Mouse (Mus musculus) midbrain, embryonic 16.5 days (tissue): ENCODE results near the gene Pigv. TPM values are rescaled to one million over a fixed set of nuclear protein-coding genes. Genes with fewer than 3 reads are reported as not detected.

Source experiments
- ATAC-seq: fragments of 200-750 bp; cut with Nextera tagmentation; 2 replicates; pipeline ENCODE4 v1.8.0; 2017; ENCODE audit warnings: moderate TSS enrichment
- H3K27ac ChIP-seq: fragments of 300-500 bp; sonication (generic); 2 replicates; pipeline ENCODE4 v1.5.1; 2014; ENCODE audit warnings: mild to moderate bottlenecking, low read length, mixed read lengths
- H3K27me3 ChIP-seq: fragments of 300-500 bp; sonication (generic); 2 replicates; pipeline ENCODE4 v1.6.1; 2014; ENCODE audit warnings: low read depth, low read length, mixed read lengths; ENCODE audit not compliant: control insufficient read depth, insufficient read depth
- H3K36me3 ChIP-seq: fragments of 300-500 bp; sonication (generic); 2 replicates; pipeline ENCODE4 v1.6.1; 2014; ENCODE audit warnings: mild to moderate bottlenecking, low read length, moderate library complexity, mixed read lengths; ENCODE audit not compliant: control insufficient read depth, insufficient read depth
- H3K4me1 ChIP-seq: fragments of 300-500 bp; sonication (generic); 2 replicates; pipeline ENCODE4 v1.6.1; 2014; ENCODE audit warnings: mild to moderate bottlenecking, low read length, mixed read lengths; ENCODE audit not compliant: control insufficient read depth, insufficient read depth
- H3K4me2 ChIP-seq: fragments of 300-500 bp; sonication (generic); 2 replicates; pipeline ENCODE4 v1.6.1; 2014; ENCODE audit warnings: mild to moderate bottlenecking, low read length, mixed read lengths
- H3K4me3 ChIP-seq: fragments of 300-500 bp; sonication (generic); 2 replicates; pipeline ENCODE4 v1.5.1; 2014; ENCODE audit warnings: low read depth, mild to moderate bottlenecking, low read length, moderate library complexity, mixed read lengths
- H3K9ac ChIP-seq: fragments of 300-500 bp; sonication (generic); 2 replicates; pipeline ENCODE4 v1.6.1; 2014; ENCODE audit warnings: low read depth, low read length, mixed read lengths
- H3K9me3 ChIP-seq: fragments of 300-500 bp; sonication (generic); replicated peaks from 2 replicates; pipeline ENCODE4 v1.6.1; 2014; ENCODE audit warnings: mild to moderate bottlenecking, low read length, mixed read lengths; ENCODE audit not compliant: control insufficient read depth, poor library complexity, severe bottlenecking
- WGBS: fragments of 180-500 bp; shearing (Covaris S2); extraction: QIAGEN DNeasy Blood & Tissue Kit; methylation state at CpG from one replicate; pipeline ENCODE4 v1.1.7; 2014; 5-methylcytosine and 5-hydroxymethylcytosine counted together
- polyA plus RNA-seq: library from polyadenylated mRNA; unstranded; fragments of >200 nt; fragmentation: Nextera tagmentation; extraction: Ambion mirVana; gene quantifications from 2 replicates; pipeline ENCODE4 v1.2.1, GENCODE M21; 2015

Pigv gene
- polyA plus RNA-seq, 1 experiment from 2014 or later, result 18.5 TPM

DNA sequence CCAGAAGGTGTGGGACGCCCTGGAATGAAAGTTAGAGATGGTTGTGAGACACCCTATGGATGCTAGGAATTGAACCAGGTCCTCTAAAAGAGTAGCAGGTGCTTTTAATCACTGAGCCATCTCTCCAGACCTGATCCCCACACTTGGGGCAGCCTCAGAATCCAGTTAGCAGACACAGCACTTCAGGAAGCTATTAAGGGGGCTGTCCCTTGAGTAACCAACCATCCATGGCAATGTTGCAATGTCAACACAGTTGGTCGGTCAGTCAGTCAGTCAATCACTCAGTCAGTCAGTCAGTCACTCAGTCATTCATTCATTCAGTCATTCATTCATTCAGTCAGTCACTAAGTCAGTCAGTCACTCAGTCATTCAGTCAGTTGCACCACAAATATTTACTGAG, 43.9 kb downstream of the Pigv start:
- no peaks in the 10 kb centered on the region for H3K9me3 ChIP-seq
- no peak overlapping the region for H3K9ac ChIP-seq
- H3K27ac ChIP-seq, result no peak overlapping the region
- H3K4me3 ChIP-seq, result no peak overlapping the region
- H3K27me3 ChIP-seq, result no peaks in the 10 kb centered on the region
- peaks cover 19% of the 10 kb centered on the region for H3K4me1 ChIP-seq
- H3K36me3 ChIP-seq, result peaks cover 6% of the 10 kb centered on the region; the same call in 1 of the 2 replicates
- 88% methylated on average over 2 of the region's 2 CpGs for WGBS
- ATAC-seq, result no peak
- no peak overlapping the region for H3K4me2 ChIP-seq

GRCm38 (mm10) chr4:133627039-133627438, 45.4 kb downstream of the Pigv start:
- H3K9me3 ChIP-seq, result no peaks in the 10 kb centered on the region
- 89% methylated on average over 14 of the region's 14 CpGs for WGBS
- no peaks in the 10 kb centered on the region for H3K27me3 ChIP-seq
- H3K27ac ChIP-seq, result no peak overlapping the region
- no peak overlapping the region for H3K4me2 ChIP-seq
- H3K36me3 ChIP-seq, result peaks cover 6% of the 10 kb centered on the region; the same call in 1 of the 2 replicates
- no peak overlapping the region for H3K9ac ChIP-seq
- H3K4me3 ChIP-seq, result no peak overlapping the region
- no peak for ATAC-seq
- H3K4me1 ChIP-seq, result peaks cover 14% of the 10 kb centered on the region

DNA sequence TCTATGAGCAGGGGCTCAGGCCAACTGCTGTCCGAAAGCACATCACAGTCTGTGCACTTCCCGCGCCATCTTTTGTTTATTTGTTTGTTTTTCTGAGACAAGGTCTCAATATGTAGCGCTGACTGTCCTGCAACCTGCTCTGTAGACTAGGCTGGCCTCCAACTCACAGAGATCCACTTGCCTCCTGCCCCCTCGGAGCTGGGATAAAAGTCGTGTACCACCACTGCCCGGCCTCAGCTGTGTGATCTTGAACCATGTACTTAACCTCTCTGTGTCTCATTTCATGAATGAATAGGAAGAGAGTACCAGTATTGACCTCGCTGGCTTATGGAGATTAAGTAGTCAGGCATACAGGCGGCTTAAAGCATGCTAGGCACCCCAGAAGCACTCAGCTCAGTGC, 45.8 kb downstream of the Pigv start:
- H3K36me3 ChIP-seq, result peaks cover 6% of the 10 kb centered on the region; the same call in 1 of the 2 replicates
- H3K9ac ChIP-seq, result no peak overlapping the region
- H3K4me2 ChIP-seq, result no peak overlapping the region
- H3K9me3 ChIP-seq, result no peaks in the 10 kb centered on the region
- no peak for ATAC-seq
- 81% methylated on average over 9 of the region's 9 CpGs for WGBS
- peaks cover 10% of the 10 kb centered on the region for H3K4me1 ChIP-seq
- H3K27me3 ChIP-seq, result no peaks in the 10 kb centered on the region
- H3K4me3 ChIP-seq, result no peak overlapping the region
- H3K27ac ChIP-seq, result no peak overlapping the region

DNA sequence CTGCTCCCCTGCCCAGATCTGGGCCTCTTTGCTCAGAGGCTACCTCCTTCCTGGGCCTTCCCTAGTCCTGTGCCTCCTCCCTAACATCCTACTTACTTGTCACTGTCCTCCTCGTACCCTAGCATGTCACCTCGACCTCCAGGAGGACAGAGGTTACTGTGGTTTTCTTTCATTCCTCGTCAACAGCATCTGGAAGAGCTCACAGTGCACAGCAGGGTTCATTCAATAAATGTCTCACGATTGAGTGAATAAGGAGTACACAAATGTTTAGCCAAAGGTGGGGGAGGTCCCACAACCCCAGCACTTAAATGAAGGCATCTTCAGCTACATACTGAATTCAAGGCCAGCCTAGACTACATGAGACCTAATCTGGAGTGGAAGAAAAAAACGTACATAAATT, 46.2 kb downstream of the Pigv start:
- Histone ChIP-seq H3K4me2 (no peak overlapping the region), H3K36me3 (peaks cover 6% of the 10 kb centered on the region; the same call in 1 of the 2 replicates), H3K27ac (no peak overlapping the region), H3K9me3 (no peaks in the 10 kb centered on the region), H3K4me1 (peaks cover 8% of the 10 kb centered on the region), H3K27me3 (no peaks in the 10 kb centered on the region), H3K9ac (no peak overlapping the region), H3K4me3 (no peak overlapping the region)
- WGBS, result 37% methylated on average over 5 of the region's 5 CpGs
- no peak for ATAC-seq

- no peak overlapping the region for H3K9ac ChIP-seq
- H3K4me3 ChIP-seq, result no peak overlapping the region
- H3K27me3 ChIP-seq, result no peaks in the 10 kb centered on the region
- H3K4me1 ChIP-seq, result peaks cover 5% of the 10 kb centered on the region
- H3K4me2 ChIP-seq, result no peak overlapping the region
- no peak overlapping the region for H3K27ac ChIP-seq
- H3K9me3 ChIP-seq, result no peaks in the 10 kb centered on the region
- H3K36me3 ChIP-seq, result peaks cover 6% of the 10 kb centered on the region; the same call in 1 of the 2 replicates
- WGBS, result 45% methylated on average over 11 of the region's 11 CpGs
- no peak for ATAC-seq
Measured at GRCm38 (mm10) chr4:133625621-133626071, 46.8 kb downstream of the Pigv start.

DNA sequence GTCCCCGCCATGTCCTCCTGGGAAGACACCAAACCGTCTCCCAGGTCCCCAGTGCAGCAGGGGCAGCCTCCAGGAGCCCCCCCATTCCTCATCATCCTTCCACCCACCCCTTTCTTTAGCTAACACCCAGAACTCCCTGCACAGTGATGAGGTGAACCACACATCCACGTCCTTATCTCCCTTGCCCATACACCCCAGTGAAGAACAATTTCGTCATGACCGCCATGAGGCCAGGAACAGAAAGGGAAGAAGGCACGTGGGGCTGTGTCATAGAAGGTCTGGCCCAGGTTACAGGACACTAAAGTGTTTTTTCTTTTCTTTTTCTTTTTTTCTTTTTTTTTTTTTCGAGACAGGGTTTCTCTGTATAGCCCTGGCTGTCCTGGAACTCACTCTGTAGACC, 47.6 kb downstream of the Pigv start:
- Histone ChIP-seq H3K4me2 (no peak overlapping the region), H3K9ac (no peak overlapping the region), H3K4me3 (no peak overlapping the region), H3K36me3 (peaks cover 6% of the 10 kb centered on the region; the same call in 1 of the 2 replicates), H3K27me3 (no peaks in the 10 kb centered on the region), H3K9me3 (no peaks in the 10 kb centered on the region), H3K4me1 (no peaks in the 10 kb centered on the region), H3K27ac (no peak overlapping the region)
- ATAC-seq, result no peak
- WGBS, result 93% methylated on average over 7 of the region's 7 CpGs

DNA sequence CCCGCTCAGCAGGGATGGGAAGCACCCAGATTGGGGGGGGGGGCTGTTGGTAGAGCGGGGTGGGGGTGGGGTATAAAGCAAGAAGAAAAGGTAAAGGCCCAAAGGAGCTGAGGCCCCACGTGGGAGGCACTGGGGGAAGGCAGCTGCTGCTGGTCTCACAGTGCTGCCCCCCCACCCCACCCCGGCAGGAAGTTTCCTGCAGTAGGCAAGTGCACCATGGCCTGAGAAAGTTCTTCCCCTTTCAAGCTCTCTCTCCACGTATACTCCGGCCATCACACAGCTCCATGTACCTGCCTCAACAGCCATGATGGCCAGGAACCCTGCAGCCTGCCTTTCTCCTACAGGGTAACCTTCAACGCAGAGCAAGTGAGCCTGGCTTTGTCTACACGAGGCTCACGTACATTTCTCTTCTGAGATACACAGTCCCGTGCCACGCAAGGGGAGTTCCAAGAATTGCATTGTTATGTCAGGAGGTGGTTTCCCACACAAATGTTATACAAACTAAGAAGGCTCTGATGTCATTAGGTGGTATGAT, 50.2 kb downstream of the Pigv start:
- Histone ChIP-seq H3K9ac (no peak overlapping the region), H3K4me3 (no peak overlapping the region), H3K4me2 (no peak overlapping the region), H3K4me1 (no peaks in the 10 kb centered on the region), H3K36me3 (peaks cover 6% of the 10 kb centered on the region; the same call in 1 of the 2 replicates), H3K27ac (no peak overlapping the region), H3K27me3 (no peaks in the 10 kb centered on the region), H3K9me3 (no peaks in the 10 kb centered on the region)
- ATAC-seq, result no peak
- WGBS, result 87% methylated on average over 10 of the region's 11 CpGs

DNA sequence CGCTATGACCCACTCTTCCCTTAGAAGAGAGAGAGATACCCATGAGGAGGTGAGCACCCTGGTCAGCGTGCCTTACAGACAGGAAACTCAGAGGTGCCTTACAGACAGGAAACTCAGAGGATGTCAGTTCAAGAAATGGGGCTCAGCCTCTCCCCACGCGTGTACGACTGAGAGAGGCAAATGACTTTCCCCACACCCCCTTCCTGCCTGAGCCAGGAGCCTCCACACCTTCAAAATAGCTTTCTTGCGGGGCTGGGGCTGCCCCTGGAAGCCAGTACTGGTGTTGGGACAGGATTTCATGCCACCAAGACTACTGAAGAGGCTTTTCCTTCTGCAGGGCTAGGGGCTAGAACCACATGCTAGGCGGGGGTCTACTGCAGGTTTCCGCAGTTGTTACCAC, 51.8 kb downstream of the Pigv start:
- no peaks in the 10 kb centered on the region for H3K27me3 ChIP-seq
- WGBS, result 93% methylated on average over 8 of the region's 8 CpGs
- no peak for ATAC-seq

DNA sequence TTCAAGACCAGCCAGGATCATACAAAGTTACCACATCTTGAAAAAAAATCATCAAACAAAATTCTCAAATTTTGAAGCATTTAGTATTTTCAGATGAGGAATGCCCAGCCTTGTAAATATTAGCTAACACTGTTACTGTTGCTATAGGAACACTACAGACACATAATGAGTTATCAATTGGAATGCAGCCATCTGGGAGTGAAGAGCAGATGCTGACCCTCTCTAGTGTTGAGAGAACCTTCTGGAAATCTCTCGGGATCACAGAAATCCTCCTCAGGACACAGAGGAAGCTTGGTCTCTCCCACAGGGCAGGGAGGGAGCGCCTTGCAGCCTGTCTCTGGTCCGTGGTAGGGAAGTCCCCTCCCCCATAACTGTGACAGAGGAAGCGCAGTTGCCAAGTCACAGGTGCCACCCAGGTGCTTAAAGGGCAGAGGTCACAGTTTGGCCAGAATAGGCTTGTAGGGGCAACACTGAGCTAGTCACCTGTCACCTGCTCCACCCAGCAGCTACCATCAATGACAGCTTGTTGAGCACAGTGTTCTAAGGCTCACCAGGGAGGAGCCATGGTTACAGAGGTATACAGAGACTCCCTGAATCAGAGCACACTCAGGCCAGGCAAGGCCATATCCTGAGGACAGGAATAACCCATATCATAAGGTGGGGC, 52.8 kb downstream of the Pigv start:
- Histone ChIP-seq H3K4me2 (no peak overlapping the region), H3K9ac (no peak overlapping the region), H3K36me3 (0 out of 2 replicates have a peak, but pooled peaks cover 2% of the 10 kb centered on the region), H3K4me3 (no peak overlapping the region), H3K27ac (no peak overlapping the region), H3K27me3 (no peaks in the 10 kb centered on the region), H3K9me3 (no peaks in the 10 kb centered on the region), H3K4me1 (no peaks in the 10 kb centered on the region)
- WGBS, result 75% methylated on average over 4 of the region's 4 CpGs
- ATAC-seq, result no peak

More for the DNA sequence above, 51.8 kb downstream of the Pigv start:
- no peak overlapping the region for H3K9ac ChIP-seq
- H3K27ac ChIP-seq, result no peak overlapping the region
- no peaks in the 10 kb centered on the region for H3K4me1 ChIP-seq
- no peak overlapping the region for H3K4me3 ChIP-seq
- peaks cover 2% of the 10 kb centered on the region; the same call in 1 of the 2 replicates for H3K36me3 ChIP-seq
- H3K9me3 ChIP-seq, result no peaks in the 10 kb centered on the region
- no peak overlapping the region for H3K4me2 ChIP-seq
